Mouse (Mus musculus): ENCODE measurements around the gene Gm28635. TPM values are rescaled to one million over a fixed set of nuclear protein-coding genes. Genes with fewer than 3 reads are reported as not detected.

Gm28635 gene
- polyA plus RNA-seq, 1 experiment from 2014 or later, result not detected

- H3K9ac ChIP-seq, result no peak overlapping the region
- no peak for ATAC-seq (ENCODE audit: low read depth)
- no peak overlapping the region for H3K4me3 ChIP-seq (replicated peaks)
- no peaks in the 10 kb centered on the region for H3K9me3 ChIP-seq (replicated peaks)
- H3K27ac ChIP-seq, result no peak overlapping the region
- H3K4me2 ChIP-seq, result no peak overlapping the region
- 0 out of 2 replicates have a peak, but pooled peaks cover 3% of the 10 kb centered on the region for H3K36me3 ChIP-seq
- 81% methylated on average over 2 of the region's 3 CpGs for WGBS (ENCODE audit: insufficient replicate concordance)
- H3K27me3 ChIP-seq, result no peaks in the 10 kb centered on the region
- no peaks in the 10 kb centered on the region for H3K4me1 ChIP-seq (replicated peaks)
- peak; percentile 8 for DNase-seq
Measured at GRCm38 (mm10) chr2:84581208-84581607, 96.6 kb downstream of the Gm28635 start.

- Histone ChIP-seq H3K9me3 (replicated peaks) (no peaks in the 10 kb centered on the region), H3K36me3 (0 out of 2 replicates have a peak, but pooled peaks cover 3% of the 10 kb centered on the region), H3K4me2 (no peak overlapping the region), H3K4me1 (replicated peaks) (no peaks in the 10 kb centered on the region), H3K27me3 (no peaks in the 10 kb centered on the region), H3K4me3 (replicated peaks) (no peak overlapping the region), H3K27ac (no peak overlapping the region), H3K9ac (no peak overlapping the region)
- ATAC-seq (ENCODE audit: low read depth) (no peak), DNase-seq (no peak)
- WGBS (ENCODE audit: insufficient replicate concordance), result 79% methylated on average over 2 of the region's 2 CpGs
Measured at GRCm38 (mm10) chr2:84579311-84579710, 98.5 kb downstream of the Gm28635 start.

GRCm38 (mm10) chr2:84574130-84574529 is 103.7 kb downstream of the Gm28635 start:
- ATAC-seq (ENCODE audit: low read depth) (no peak), DNase-seq (no peak)
- 69% methylated on average over 4 of the region's 4 CpGs for WGBS (ENCODE audit: insufficient replicate concordance)
- Histone ChIP-seq H3K4me2 (no peak overlapping the region), H3K36me3 (no peaks in the 10 kb centered on the region), H3K27ac (no peak overlapping the region), H3K27me3 (no peaks in the 10 kb centered on the region), H3K4me3 (replicated peaks) (no peak overlapping the region), H3K9ac (no peak overlapping the region), H3K4me1 (replicated peaks) (no peaks in the 10 kb centered on the region), H3K9me3 (replicated peaks) (no peaks in the 10 kb centered on the region)

- Histone ChIP-seq H3K9me3 (replicated peaks) (no peaks in the 10 kb centered on the region), H3K4me1 (replicated peaks) (no peaks in the 10 kb centered on the region), H3K36me3 (no peaks in the 10 kb centered on the region), H3K9ac (no peak overlapping the region), H3K4me2 (peak overlapping the region; percentile 21), H3K27me3 (no peaks in the 10 kb centered on the region), H3K27ac (no peak overlapping the region), H3K4me3 (replicated peaks) (0 out of 2 replicates have a peak overlapping the region, but pooled peaks have one; percentile 2)
- ATAC-seq (ENCODE audit: low read depth) (no peak), DNase-seq (no peak)
- 28% methylated on average over 10 of the region's 10 CpGs for WGBS (ENCODE audit: insufficient replicate concordance)
Measured at GRCm38 (mm10) chr2:84556888-84557514, 120.8 kb downstream of the Gm28635 start.

Other genes with a start within 250 kb of the Gm28635 start
- 23.0 and 28.3 TPM in 2 replicates for gene Tfpi, start 201.3 kb downstream of the Gm28635 start, polyA plus RNA-seq (2015; fragmentation: Nextera tagmentation; extraction: Ambion mirVana)
- gene Ctnnd1, start 27.3 kb downstream of the Gm28635 start, polyA plus RNA-seq (2015; fragmentation: Nextera tagmentation; extraction: Ambion mirVana), result 10.8 and 16.7 TPM in 2 replicates
- gene Btbd18, start 19.0 kb downstream of the Gm28635 start, polyA plus RNA-seq (2015; fragmentation: Nextera tagmentation; extraction: Ambion mirVana), result 0.03 and 0.06 TPM in 2 replicates
- 143 and 145 TPM in 2 replicates for gene Selenoh, start 7.3 kb downstream of the Gm28635 start, polyA plus RNA-seq (2015; fragmentation: Nextera tagmentation; extraction: Ambion mirVana)
- 22.8 and 26.2 TPM in 2 replicates for gene Med19, start 361 bp upstream of the Gm28635 start, polyA plus RNA-seq (2015; fragmentation: Nextera tagmentation; extraction: Ambion mirVana)
- gene Tmx2, start 1.1 kb upstream of the Gm28635 start, polyA plus RNA-seq (2015; fragmentation: Nextera tagmentation; extraction: Ambion mirVana), result 77.9 and 83.4 TPM in 2 replicates
- 15.8 and 22.4 TPM in 2 replicates for gene Zdhhc5, start 37.1 kb upstream of the Gm28635 start, polyA plus RNA-seq (2015; fragmentation: Nextera tagmentation; extraction: Ambion mirVana)
- 60.3 and 69.1 TPM in 2 replicates for gene Clp1, start 49.3 kb upstream of the Gm28635 start, polyA plus RNA-seq (2015; fragmentation: Nextera tagmentation; extraction: Ambion mirVana)
- 57.8 and 64.2 TPM in 2 replicates for gene Ypel4, start 56.0 kb upstream of the Gm28635 start, polyA plus RNA-seq (2015; fragmentation: Nextera tagmentation; extraction: Ambion mirVana)
- gene Gm19426, start 65.6 kb upstream of the Gm28635 start, polyA plus RNA-seq (2015; fragmentation: Nextera tagmentation; extraction: Ambion mirVana), result 1.5 and 2.2 TPM in 2 replicates
- 34.0 and 39.6 TPM in 2 replicates for gene Serping1, start 97.4 kb upstream of the Gm28635 start, polyA plus RNA-seq (2015; fragmentation: Nextera tagmentation; extraction: Ambion mirVana)
- gene Ube2l6, start 120.8 kb upstream of the Gm28635 start, polyA plus RNA-seq (2015; fragmentation: Nextera tagmentation; extraction: Ambion mirVana), result 404 and 444 TPM in 2 replicates
- gene Smtnl1, start 144.6 kb upstream of the Gm28635 start, polyA plus RNA-seq (2015; fragmentation: Nextera tagmentation; extraction: Ambion mirVana), result 0.23 and 0.24 TPM in 2 replicates
- 46.8 and 51.5 TPM in 2 replicates for gene Timm10, start 149.0 kb upstream of the Gm28635 start, polyA plus RNA-seq (2015; fragmentation: Nextera tagmentation; extraction: Ambion mirVana)
- gene Slc43a1, start 160.8 kb upstream of the Gm28635 start, polyA plus RNA-seq (2015; fragmentation: Nextera tagmentation; extraction: Ambion mirVana), result 138 and 178 TPM in 2 replicates
- not detected in 2 replicates for gene Rtn4rl2, start 208.7 kb upstream of the Gm28635 start, polyA plus RNA-seq (2015; fragmentation: Nextera tagmentation; extraction: Ambion mirVana)